In genomic region chr4:95584107-95584762, GRCm38 (mm10) we compare ENCODE assay signal across 21 mouse cellular contexts.
"Had no signal": no experiment of that assay in that cellular context is flagged by ENCODE, and none has a peak within 500 bp of the region (broad histone marks: within the 10 kb centered on the region; RNA-seq: fewer than 3 reads in every experiment).

No protein-coding gene starts in this region.

- H3K27ac ChIP-seq: layer of hippocampus, adult 2 months; left cerebral cortex, adult 2 months; limb, embryonic 15.5 days; liver, embryonic 14.5 days; macrophage; midbrain, embryonic 12.5 days; midbrain, embryonic 15.5 days; neural tube, embryonic 12.5 days; neural tube, embryonic 15.5 days had no signal

- H3K9ac ChIP-seq: limb, embryonic 15.5 days; liver, embryonic 14.5 days; liver, postnatal 0 days; lung, embryonic 14.5 days; midbrain, embryonic 12.5 days; midbrain, embryonic 15.5 days; neural tube, embryonic 12.5 days; neural tube, embryonic 15.5 days had no signal

- H3K4me2 ChIP-seq: limb, embryonic 15.5 days; liver, embryonic 11.5 days; lung, embryonic 14.5 days; midbrain, embryonic 12.5 days; midbrain, embryonic 15.5 days; neural tube, embryonic 12.5 days; neural tube, embryonic 15.5 days had no signal

- ATAC-seq: inflammation-experienced regulatory T-cells, adult 6 months; intestine, embryonic 16.5 days; liver, postnatal 0 days; lung, postnatal 0 days; midbrain, embryonic 15.5 days had no signal

- H3K4me1 ChIP-seq: limb, embryonic 15.5 days; midbrain, embryonic 12.5 days; midbrain, embryonic 15.5 days; neural tube, embryonic 12.5 days had no signal

- H3K4me3 ChIP-seq: layer of hippocampus, adult 2 months; left cerebral cortex, adult 2 months; limb, embryonic 15.5 days; midbrain, embryonic 12.5 days; midbrain, embryonic 15.5 days; neural tube, embryonic 12.5 days; neural tube, embryonic 15.5 days had no signal

- DNase-seq: kidney, adult 8-10 months; kidney, postnatal 10 days; kidney, postnatal 4 days; layer of hippocampus, adult 9-11 months; liver, postnatal 0 days; lung, embryonic 14.5 days; thymus, adult 18-20 months; thymus, postnatal 36 days had no signal

- H3K9me3 ChIP-seq: limb, embryonic 15.5 days; midbrain, embryonic 12.5 days; midbrain, embryonic 15.5 days; neural tube, embryonic 12.5 days; neural tube, embryonic 15.5 days had no signal

- H3K36me3 ChIP-seq: limb, embryonic 15.5 days; midbrain, embryonic 12.5 days; midbrain, embryonic 15.5 days; neural tube, embryonic 12.5 days; neural tube, embryonic 15.5 days had no signal

- H3K27me3 ChIP-seq: limb, embryonic 15.5 days; midbrain, embryonic 12.5 days; midbrain, embryonic 15.5 days; neural tube, embryonic 12.5 days; neural tube, embryonic 15.5 days had no signal
